Mouse (Mus musculus): ENCODE data around the gene Lifr.

- TF ChIP-seq POLR2A (IDR thresholded peaks at IDR 0.05; ENCODE audit: borderline replicate concordance, extremely low read depth, low read depth, low read length) (no peak), CTCF (IDR thresholded peaks at IDR 0.05; ENCODE audit: insufficient read depth, low read length) (no peak)
Measured at GRCm38 (mm10) chr15:7056851-7057250, 33.6 kb upstream of the Lifr start.
